Mouse (Mus musculus) forebrain, embryonic 15.5 days (tissue): ENCODE measurements around the gene Rai14. TPM values are rescaled to one million over a fixed set of nuclear protein-coding genes. Genes with fewer than 3 reads are reported as not detected.

Experiments
- ATAC-seq: fragments of 200-750 bp; cut with Nextera tagmentation; replicated peaks from 2 replicates; pipeline ENCODE4 v1.8.0; 2017; ENCODE audit warnings: mild to moderate bottlenecking, moderate TSS enrichment, moderate library complexity
- H3K27ac ChIP-seq: fragments of 300-500 bp; sonication (generic); replicated peaks from 2 replicates; pipeline ENCODE4 v1.5.1; 2015; ENCODE audit warnings: mild to moderate bottlenecking, inconsistent platforms
- H3K27me3 ChIP-seq: fragments of 300-500 bp; sonication (generic); 2 replicates; pipeline ENCODE4 v1.6.1; 2015; ENCODE audit warnings: inconsistent platforms
- H3K36me3 ChIP-seq: fragments of 300-500 bp; sonication (generic); 2 replicates; pipeline ENCODE4 v1.6.1; 2015; ENCODE audit warnings: mild to moderate bottlenecking, inconsistent platforms
- H3K4me1 ChIP-seq: fragments of 300-500 bp; sonication (generic); 2 replicates; pipeline ENCODE4 v1.6.1; 2015; ENCODE audit warnings: inconsistent platforms
- H3K4me2 ChIP-seq: fragments of 300-500 bp; sonication (generic); replicated peaks from 2 replicates; pipeline ENCODE4 v1.6.1; 2015; ENCODE audit warnings: mild to moderate bottlenecking, inconsistent platforms
- H3K4me3 ChIP-seq: fragments of 300-500 bp; sonication (generic); 2 replicates; pipeline ENCODE4 v1.5.1; 2015; ENCODE audit warnings: mild to moderate bottlenecking, inconsistent platforms
- H3K9ac ChIP-seq: fragments of 300-500 bp; sonication (generic); replicated peaks from 2 replicates; pipeline ENCODE4 v1.6.1; 2015; ENCODE audit warnings: mild to moderate bottlenecking, inconsistent platforms
- H3K9me3 ChIP-seq: fragments of 300-500 bp; sonication (generic); 2 replicates; pipeline ENCODE4 v1.6.1; 2016; ENCODE audit warnings: inconsistent platforms
- WGBS: fragments of 180-500 bp; shearing (Covaris S2); methylation state at CpG from one replicate; pipeline ENCODE4 v1.1.7; 2015; ENCODE audit warnings: mixed read lengths; 5-methylcytosine and 5-hydroxymethylcytosine counted together
- polyA plus RNA-seq: library from polyadenylated mRNA; unstranded; fragments of >200 nt; fragmentation: Nextera tagmentation; extraction: Ambion mirVana; gene quantifications from 2 replicates; pipeline ENCODE4 v1.2.1, GENCODE M21; 2015

The Rai14 gene
- polyA plus RNA-seq, 1 experiment from 2014 or later: 37.4 TPM

- no peaks in the 10 kb centered on the region for H3K9me3 ChIP-seq
- H3K27ac ChIP-seq: no peak overlapping the region
- peaks cover 5% of the 10 kb centered on the region; the same call in 1 of the 2 replicates for H3K36me3 ChIP-seq
- H3K4me1 ChIP-seq: no peaks in the 10 kb centered on the region
- ATAC-seq: no peak
- no peak overlapping the region for H3K9ac ChIP-seq
- WGBS: 89% methylated on average over 8 of the region's 8 CpGs
- no peaks in the 10 kb centered on the region for H3K27me3 ChIP-seq
- H3K4me2 ChIP-seq: no peak overlapping the region
- H3K4me3 ChIP-seq: no peak overlapping the region
These were observed 93.2 kb downstream of the Rai14 start for GRCm38 (mm10) chr15:10621194-10621593.

GRCm38 (mm10) chr15:10619678-10620077 lies 94.7 kb downstream of the Rai14 start:
- H3K4me2 ChIP-seq: no peak overlapping the region
- no peaks in the 10 kb centered on the region for H3K4me1 ChIP-seq
- WGBS: 95% methylated on average over 3 of the region's 3 CpGs
- no peaks in the 10 kb centered on the region for H3K9me3 ChIP-seq
- ATAC-seq: no peak
- no peaks in the 10 kb centered on the region for H3K27me3 ChIP-seq
- no peak overlapping the region for H3K27ac ChIP-seq
- H3K9ac ChIP-seq: no peak overlapping the region
- H3K36me3 ChIP-seq: peaks cover 5% of the 10 kb centered on the region; the same call in 1 of the 2 replicates
- H3K4me3 ChIP-seq: no peak overlapping the region

- Histone ChIP-seq H3K27ac (no peak overlapping the region), H3K4me3 (no peak overlapping the region), H3K4me2 (no peak overlapping the region), H3K9ac (no peak overlapping the region), H3K9me3 (no peaks in the 10 kb centered on the region), H3K4me1 (no peaks in the 10 kb centered on the region), H3K27me3 (no peaks in the 10 kb centered on the region), H3K36me3 (peaks cover 5% of the 10 kb centered on the region; the same call in 1 of the 2 replicates)
- no peak for ATAC-seq
- WGBS: 93% methylated on average over 2 of the region's 2 CpGs
These were observed 96.1 kb downstream of the Rai14 start for GRCm38 (mm10) chr15:10618276-10618675.

GRCm38 (mm10) chr15:10616001-10616400 lies 98.4 kb downstream of the Rai14 start:
- Histone ChIP-seq H3K4me3 (no peak overlapping the region), H3K27ac (no peak overlapping the region), H3K9ac (no peak overlapping the region), H3K36me3 (peaks cover 5% of the 10 kb centered on the region; the same call in 1 of the 2 replicates), H3K4me2 (no peak overlapping the region), H3K4me1 (no peaks in the 10 kb centered on the region), H3K9me3 (no peaks in the 10 kb centered on the region), H3K27me3 (no peaks in the 10 kb centered on the region)
- ATAC-seq: no peak
- WGBS: 86% methylated on average over 6 of the region's 6 CpGs

- WGBS: 44% methylated on average over 9 of the region's 9 CpGs
- Histone ChIP-seq H3K27ac (no peak overlapping the region), H3K27me3 (no peaks in the 10 kb centered on the region), H3K4me1 (no peaks in the 10 kb centered on the region), H3K9ac (no peak overlapping the region), H3K4me2 (no peak overlapping the region), H3K36me3 (peaks cover 5% of the 10 kb centered on the region; the same call in 1 of the 2 replicates), H3K4me3 (no peak overlapping the region), H3K9me3 (no peaks in the 10 kb centered on the region)
- ATAC-seq: no peak
These were observed 103.4 kb downstream of the Rai14 start for GRCm38 (mm10) chr15:10611040-10611439.

GRCm38 (mm10) chr15:10609107-10609506 lies 105.3 kb downstream of the Rai14 start:
- Histone ChIP-seq H3K4me1 (no peaks in the 10 kb centered on the region), H3K9me3 (no peaks in the 10 kb centered on the region), H3K4me2 (no peak overlapping the region), H3K36me3 (peaks cover 17% of the 10 kb centered on the region), H3K9ac (no peak overlapping the region), H3K4me3 (no peak overlapping the region), H3K27me3 (no peaks in the 10 kb centered on the region), H3K27ac (no peak overlapping the region)
- 93% methylated on average over 4 of the region's 4 CpGs for WGBS
- ATAC-seq: no peak

GRCm38 (mm10) chr15:10608508-10609098 lies 105.8 kb downstream of the Rai14 start:
- H3K27me3 ChIP-seq: no peaks in the 10 kb centered on the region
- no peak overlapping the region for H3K4me2 ChIP-seq
- no peak overlapping the region for H3K9ac ChIP-seq
- no peak overlapping the region for H3K27ac ChIP-seq
- H3K36me3 ChIP-seq: peaks cover 17% of the 10 kb centered on the region
- no peaks in the 10 kb centered on the region for H3K4me1 ChIP-seq
- no peak for ATAC-seq
- 86% methylated on average over 6 of the region's 6 CpGs for WGBS
- H3K4me3 ChIP-seq: no peak overlapping the region
- H3K9me3 ChIP-seq: no peaks in the 10 kb centered on the region

- H3K27me3 ChIP-seq: no peaks in the 10 kb centered on the region
- no peak overlapping the region for H3K4me2 ChIP-seq
- H3K4me1 ChIP-seq: peaks cover 11% of the 10 kb centered on the region; the same call in 1 of the 2 replicates
- H3K27ac ChIP-seq: no peak overlapping the region
- no peaks in the 10 kb centered on the region; the same call in 1 of the 2 replicates for H3K36me3 ChIP-seq
- no peaks in the 10 kb centered on the region for H3K9me3 ChIP-seq
- no peak overlapping the region for H3K4me3 ChIP-seq
- ATAC-seq: no peak
- 81% methylated on average over 7 of the region's 7 CpGs for WGBS
- H3K9ac ChIP-seq: no peak overlapping the region
These were observed 115.0 kb downstream of the Rai14 start for GRCm38 (mm10) chr15:10599413-10599812.

- H3K4me2 ChIP-seq: no peak overlapping the region
- no peak overlapping the region for H3K9ac ChIP-seq
- no peaks in the 10 kb centered on the region for H3K9me3 ChIP-seq
- WGBS: 81% methylated on average over 16 of the region's 16 CpGs
- H3K4me1 ChIP-seq: peaks cover 11% of the 10 kb centered on the region; the same call in 1 of the 2 replicates
- H3K36me3 ChIP-seq: no peaks in the 10 kb centered on the region
- H3K4me3 ChIP-seq: no peak overlapping the region
- no peaks in the 10 kb centered on the region for H3K27me3 ChIP-seq
- no peak for ATAC-seq
- no peak overlapping the region for H3K27ac ChIP-seq
These were observed 115.9 kb downstream of the Rai14 start for GRCm38 (mm10) chr15:10598259-10599225.

- no peak for ATAC-seq
- no peak overlapping the region for H3K9ac ChIP-seq
- no peak overlapping the region for H3K27ac ChIP-seq
These were observed 117.6 kb downstream of the Rai14 start for GRCm38 (mm10) chr15:10596871-10597270.

GRCm38 (mm10) chr15:10595408-10595807 lies 119.0 kb downstream of the Rai14 start:
- 0 out of 2 replicates have a peak, but pooled peaks have one; percentile 37 for ATAC-seq
- H3K9me3 ChIP-seq: no peaks in the 10 kb centered on the region
- no peak overlapping the region for H3K4me2 ChIP-seq
- WGBS: 34% methylated on average over 6 of the region's 6 CpGs
- no peaks in the 10 kb centered on the region for H3K27me3 ChIP-seq
- no peak overlapping the region for H3K27ac ChIP-seq
- no peaks in the 10 kb centered on the region for H3K36me3 ChIP-seq
- H3K4me1 ChIP-seq: peaks cover 11% of the 10 kb centered on the region; the same call in 1 of the 2 replicates
- no peak overlapping the region for H3K4me3 ChIP-seq
- H3K9ac ChIP-seq: no peak overlapping the region

More at GRCm38 (mm10) chr15:10596871-10597270, 117.6 kb downstream of the Rai14 start:
- Histone ChIP-seq H3K4me1 (peaks cover 11% of the 10 kb centered on the region; the same call in 1 of the 2 replicates), H3K4me3 (no peak overlapping the region), H3K4me2 (no peak overlapping the region), H3K9me3 (no peaks in the 10 kb centered on the region), H3K36me3 (no peaks in the 10 kb centered on the region), H3K27me3 (no peaks in the 10 kb centered on the region)
- WGBS: 96% methylated on average over 9 of the region's 9 CpGs

- Histone ChIP-seq H3K4me3 (no peak overlapping the region), H3K36me3 (no peaks in the 10 kb centered on the region), H3K9ac (no peak overlapping the region), H3K9me3 (no peaks in the 10 kb centered on the region), H3K4me2 (no peak overlapping the region), H3K27ac (no peak overlapping the region), H3K4me1 (peaks cover 11% of the 10 kb centered on the region; the same call in 1 of the 2 replicates), H3K27me3 (no peaks in the 10 kb centered on the region)
- ATAC-seq: 0 out of 2 replicates have a peak, but pooled peaks have one; percentile 33
- 71% methylated on average over 10 of the region's 10 CpGs for WGBS
These were observed 119.5 kb downstream of the Rai14 start for GRCm38 (mm10) chr15:10594910-10595309.
